Mouse (Mus musculus): ENCODE measurements at regions not wholly inside any gene's neighbourhood (a gene's known extent, or its start where the extent isn't known, plus 50 kb on each side); places are given as distances from the start of the nearest gene placed in this dataset.

GRCm38 (mm10) chr1:169031849-169032542 is 499.3 kb downstream of the Nuf2 start:
- Histone ChIP-seq H3K36me3 (ENCODE audit: insufficient read depth, low read length) (no peaks in the 10 kb centered on the region), H3K9ac (replicated peaks; ENCODE audit: low read depth) (no peak overlapping the region), H3K4me3 (ENCODE audit: low read depth, low read length) (no peak overlapping the region), H3K4me2 (replicated peaks; ENCODE audit: low read depth, low read length) (no peak overlapping the region), H3K9me3 (ENCODE audit: low read length) (no peaks in the 10 kb centered on the region), H3K27ac (ENCODE audit: low read length) (no peak overlapping the region), H3K27me3 (replicated peaks; ENCODE audit: insufficient read depth, low read length) (no peaks in the 10 kb centered on the region), H3K4me1 (ENCODE audit: insufficient read depth, low read depth, low read length) (no peaks in the 10 kb centered on the region)
- TF ChIP-seq CTCF (IDR thresholded peaks at IDR 0.05) (no peak), EP300 (IDR thresholded peaks at IDR 0.05) (no peak)
- 54% methylated on average over 8 of the region's 8 CpGs for WGBS
- ATAC-seq (no peak), DNase-seq (ENCODE audit: low spot score) (no peak)

GRCm38 (mm10) chr1:169027706-169028105 is 503.6 kb downstream of the Nuf2 start:
- no peak overlapping the region for H3K9ac ChIP-seq (replicated peaks; ENCODE audit: low read depth)
- no peak overlapping the region for H3K27ac ChIP-seq (ENCODE audit: low read length)
- no peak for TF ChIP-seq CTCF (IDR thresholded peaks at IDR 0.05)
- TF ChIP-seq EP300 (IDR thresholded peaks at IDR 0.05) = no peak
- H3K36me3 ChIP-seq (ENCODE audit: insufficient read depth, low read length) = no peaks in the 10 kb centered on the region
- H3K4me3 ChIP-seq (ENCODE audit: low read depth, low read length) = no peak overlapping the region
- H3K9me3 ChIP-seq (ENCODE audit: low read length) = no peaks in the 10 kb centered on the region
- no peaks in the 10 kb centered on the region for H3K27me3 ChIP-seq (replicated peaks; ENCODE audit: insufficient read depth, low read length)
- ATAC-seq (no peak), DNase-seq (ENCODE audit: low spot score) (no peak)
- H3K4me2 ChIP-seq (replicated peaks; ENCODE audit: low read depth, low read length) = no peak overlapping the region
- WGBS = 74% methylated on average over 6 of the region's 6 CpGs
- no peaks in the 10 kb centered on the region for H3K4me1 ChIP-seq (ENCODE audit: insufficient read depth, low read depth, low read length)

- H3K9ac ChIP-seq (replicated peaks; ENCODE audit: low read depth) = no peak overlapping the region
- ATAC-seq (no peak), DNase-seq (ENCODE audit: low spot score) (no peak)
- no peaks in the 10 kb centered on the region for H3K36me3 ChIP-seq (ENCODE audit: insufficient read depth, low read length)
- no peak for TF ChIP-seq CTCF (IDR thresholded peaks at IDR 0.05)
- TF ChIP-seq EP300 (IDR thresholded peaks at IDR 0.05) = no peak
- WGBS = 86% methylated on average over 3 of the region's 3 CpGs
- H3K4me3 ChIP-seq (ENCODE audit: low read depth, low read length) = no peak overlapping the region
- H3K9me3 ChIP-seq (ENCODE audit: low read length) = no peaks in the 10 kb centered on the region
- no peak overlapping the region for H3K27ac ChIP-seq (ENCODE audit: low read length)
- H3K4me1 ChIP-seq (ENCODE audit: insufficient read depth, low read depth, low read length) = no peaks in the 10 kb centered on the region
- H3K27me3 ChIP-seq (replicated peaks; ENCODE audit: insufficient read depth, low read length) = no peaks in the 10 kb centered on the region
- no peak overlapping the region for H3K4me2 ChIP-seq (replicated peaks; ENCODE audit: low read depth, low read length)
Measured at GRCm38 (mm10) chr1:169027241-169027640, 504.0 kb downstream of the Nuf2 start.

GRCm38 (mm10) chr1:169024531-169024930 is 506.7 kb downstream of the Nuf2 start:
- H3K9ac ChIP-seq (replicated peaks; ENCODE audit: low read depth) = no peak overlapping the region
- no peak overlapping the region for H3K4me2 ChIP-seq (replicated peaks; ENCODE audit: low read depth, low read length)
- H3K4me1 ChIP-seq (ENCODE audit: insufficient read depth, low read depth, low read length) = no peaks in the 10 kb centered on the region
- H3K36me3 ChIP-seq (ENCODE audit: insufficient read depth, low read length) = no peaks in the 10 kb centered on the region
- no peaks in the 10 kb centered on the region for H3K9me3 ChIP-seq (ENCODE audit: low read length)
- no peaks in the 10 kb centered on the region for H3K27me3 ChIP-seq (replicated peaks; ENCODE audit: insufficient read depth, low read length)
- ATAC-seq (no peak), DNase-seq (ENCODE audit: low spot score) (no peak)
- no peak for TF ChIP-seq EP300 (IDR thresholded peaks at IDR 0.05)
- no peak for TF ChIP-seq CTCF (IDR thresholded peaks at IDR 0.05)
- H3K27ac ChIP-seq (ENCODE audit: low read length) = no peak overlapping the region
- 76% methylated on average over 4 of the region's 4 CpGs for WGBS
- H3K4me3 ChIP-seq (ENCODE audit: low read depth, low read length) = no peak overlapping the region

DNA sequence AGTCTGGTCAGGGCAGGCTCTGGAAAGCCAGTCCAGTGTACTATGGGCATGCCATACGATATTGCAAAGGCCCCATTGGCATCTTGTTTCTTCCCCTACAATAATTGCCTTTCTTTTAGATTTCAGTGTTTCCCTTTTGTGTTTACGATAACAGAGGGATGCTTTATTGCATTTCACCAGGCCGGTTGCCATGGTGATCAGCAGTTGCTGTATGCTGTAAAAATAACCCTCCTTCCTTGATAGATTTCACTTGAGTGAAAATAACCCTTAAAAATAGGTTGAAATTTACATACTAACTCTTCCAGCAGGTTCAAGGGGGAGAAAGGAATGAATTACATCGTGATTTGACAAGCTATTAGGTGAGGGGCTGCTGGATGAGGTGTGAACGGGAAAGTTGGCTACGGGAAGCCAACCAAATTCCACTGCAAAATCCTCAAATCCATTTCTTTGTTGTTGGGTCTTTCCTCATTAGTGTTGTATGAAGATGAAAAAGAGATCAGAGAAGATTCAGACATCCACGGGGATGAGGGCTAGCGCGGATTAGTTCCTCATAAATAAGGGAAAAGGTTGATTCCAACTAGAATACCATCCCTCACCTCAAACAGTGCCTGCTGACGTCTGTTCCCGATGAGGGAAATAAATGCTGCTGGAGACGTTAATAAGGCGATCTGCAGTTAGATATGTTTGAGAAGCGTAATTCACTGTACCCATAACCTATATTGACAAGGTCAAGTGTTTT is 539.6 kb downstream of the Nuf2 start:
- H3K4me1 ChIP-seq (ENCODE audit: insufficient read depth, low read depth, low read length) = no peaks in the 10 kb centered on the region
- DNase-seq (ENCODE audit: low spot score) = no peak
- no peak for TF ChIP-seq EP300 (IDR thresholded peaks at IDR 0.05)
- no peak for TF ChIP-seq CTCF (IDR thresholded peaks at IDR 0.05)
- ATAC-seq = no peak
- H3K36me3 ChIP-seq (ENCODE audit: insufficient read depth, low read length) = no peaks in the 10 kb centered on the region
- no peaks in the 10 kb centered on the region for H3K27me3 ChIP-seq (replicated peaks; ENCODE audit: insufficient read depth, low read length)
- no peaks in the 10 kb centered on the region for H3K9me3 ChIP-seq (ENCODE audit: low read length)
- H3K27ac ChIP-seq (ENCODE audit: low read length) = no peak overlapping the region
- WGBS = 52% methylated on average over 14 of the region's 14 CpGs
- no peak overlapping the region for H3K9ac ChIP-seq (replicated peaks; ENCODE audit: low read depth)
- no peak overlapping the region for H3K4me2 ChIP-seq (replicated peaks; ENCODE audit: low read depth, low read length)
- no peak overlapping the region for H3K4me3 ChIP-seq (ENCODE audit: low read depth, low read length)

GRCm38 (mm10) chr1:168975037-168975698 is 543.1 kb upstream of the Pbx1 start:
- no peak for ATAC-seq
- H3K4me3 ChIP-seq (ENCODE audit: low read depth, low read length) = no peak overlapping the region
- no peaks in the 10 kb centered on the region for H3K36me3 ChIP-seq (ENCODE audit: insufficient read depth, low read length)
- no peaks in the 10 kb centered on the region for H3K4me1 ChIP-seq (ENCODE audit: insufficient read depth, low read depth, low read length)
- H3K4me2 ChIP-seq (replicated peaks; ENCODE audit: low read depth, low read length) = no peak overlapping the region
- no peaks in the 10 kb centered on the region for H3K27me3 ChIP-seq (replicated peaks; ENCODE audit: insufficient read depth, low read length)
- DNase-seq (ENCODE audit: low spot score) = no peak
- no peak overlapping the region for H3K9ac ChIP-seq (replicated peaks; ENCODE audit: low read depth)
- H3K27ac ChIP-seq (ENCODE audit: low read length) = no peak overlapping the region
- 76% methylated on average over 8 of the region's 8 CpGs for WGBS
- TF ChIP-seq CTCF (IDR thresholded peaks at IDR 0.05) (no peak), EP300 (IDR thresholded peaks at IDR 0.05) (no peak)
- no peaks in the 10 kb centered on the region for H3K9me3 ChIP-seq (ENCODE audit: low read length)
